Mouse (Mus musculus): ENCODE results near the gene Fdx1l. TPM values are rescaled to one million over a fixed set of nuclear protein-coding genes. Genes with fewer than 3 reads are reported as not detected.

Fdx1l gene
- polyA plus RNA-seq, 1 experiment from 2014 or later = 54.8 TPM

DNA sequence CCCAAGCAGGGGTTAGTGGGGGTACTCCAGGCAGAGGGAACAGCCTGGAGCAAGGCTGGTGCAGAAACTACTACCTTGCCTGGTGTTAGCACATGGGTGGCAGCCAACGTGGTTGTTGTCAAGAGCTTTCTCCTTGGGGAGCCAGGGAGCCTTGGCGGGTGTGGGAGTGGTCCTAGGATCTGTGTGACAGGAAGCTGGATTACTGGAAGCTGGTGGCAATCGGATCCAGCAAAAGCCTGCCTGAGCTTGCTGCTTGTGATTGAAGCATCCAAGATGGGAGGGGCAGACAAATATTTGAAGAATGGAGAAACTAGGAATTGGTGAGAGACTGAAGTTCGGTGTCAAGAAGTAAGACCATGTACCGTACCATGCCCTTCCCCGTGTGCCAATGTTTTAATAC lies 51.1 kb downstream of the Fdx1l start:
- no peaks in the 10 kb centered on the region for H3K9me3 ChIP-seq
- H3K36me3 ChIP-seq = no peaks in the 10 kb centered on the region
- H3K27me3 ChIP-seq = peaks cover 38% of the 10 kb centered on the region
- no peaks in the 10 kb centered on the region for H3K4me1 ChIP-seq
- H3K9ac ChIP-seq = no peak overlapping the region
- no peak overlapping the region for H3K4me3 ChIP-seq
- WGBS = 54% methylated on average over 6 of the region's 6 CpGs
- no peak overlapping the region for H3K27ac ChIP-seq
- H3K4me2 ChIP-seq (replicated peaks) = no peak overlapping the region
- ATAC-seq (ENCODE audit: low FRiP score, low read depth) = no peak

DNA sequence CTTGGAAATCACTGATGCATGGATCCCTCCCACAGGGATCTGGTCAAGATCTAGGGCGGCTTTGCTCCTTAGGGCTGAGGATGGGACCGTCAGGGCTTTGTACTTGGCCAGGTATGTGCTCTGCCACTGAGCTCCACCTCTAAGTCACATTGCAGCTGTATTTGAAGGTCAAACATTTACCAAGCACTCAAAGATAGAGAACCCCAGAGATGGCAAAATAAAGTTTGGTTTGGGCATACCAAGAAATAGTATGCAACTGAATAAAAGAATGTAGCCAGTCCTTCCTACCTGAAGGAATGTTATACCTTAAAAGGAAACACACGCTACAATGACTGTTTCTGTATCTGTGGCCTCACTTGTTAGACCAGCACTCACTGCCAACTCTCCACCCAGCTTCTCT lies 52.1 kb downstream of the Fdx1l start:
- Histone ChIP-seq H3K9me3 (no peaks in the 10 kb centered on the region), H3K4me3 (no peak overlapping the region), H3K4me1 (no peaks in the 10 kb centered on the region), H3K4me2 (replicated peaks) (no peak overlapping the region), H3K27me3 (peaks cover 40% of the 10 kb centered on the region), H3K36me3 (no peaks in the 10 kb centered on the region), H3K27ac (no peak overlapping the region), H3K9ac (no peak overlapping the region)
- 76% methylated on average over 3 of the region's 3 CpGs for WGBS
- no peak for ATAC-seq (ENCODE audit: low FRiP score, low read depth)

DNA sequence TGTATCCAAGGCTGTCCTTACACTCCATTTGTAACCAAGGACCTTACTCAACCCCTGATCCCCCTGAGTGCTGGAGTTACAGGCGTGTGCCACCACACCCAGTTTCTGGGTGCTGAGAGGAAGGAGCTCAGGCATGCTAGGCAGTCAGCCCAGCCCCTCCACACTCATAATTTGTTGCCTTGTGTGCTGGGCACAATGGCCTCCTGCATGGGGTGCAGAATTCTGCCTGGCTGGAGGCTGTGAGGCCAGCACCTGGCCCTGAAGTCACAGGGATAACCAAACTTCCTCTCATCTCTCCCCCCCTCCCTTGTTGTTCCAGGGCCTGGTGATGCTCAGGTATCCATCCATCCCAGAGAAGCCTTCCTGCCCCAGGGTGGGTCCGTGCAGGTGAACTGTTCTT lies 54.8 kb downstream of the Fdx1l start:
- 76% methylated on average over 2 of the region's 2 CpGs for WGBS
- Histone ChIP-seq H3K9me3 (no peaks in the 10 kb centered on the region), H3K36me3 (no peaks in the 10 kb centered on the region), H3K4me1 (peaks cover 14% of the 10 kb centered on the region), H3K27ac (no peak overlapping the region), H3K27me3 (peaks cover 60% of the 10 kb centered on the region), H3K9ac (no peak overlapping the region; the same call in 1 of the 2 replicates), H3K4me2 (replicated peaks) (no peak overlapping the region), H3K4me3 (no peak overlapping the region)
- no peak for ATAC-seq (ENCODE audit: low FRiP score, low read depth)

MicroRNAs within 50 kb of the gene (microRNA counts, 519-probe panel; counts per million panel counts)
- microRNA mmu-miR-1900 = 3,351 counts per million, percentile 58 among the panel's probes with 10 or more counts

Small RNA genes within 50 kb of the gene (microRNA-seq; reads per million reads assigned to microRNA genes)
- gene Mir1900 = not detected
- gene Mir7082 = 0.52 reads per million

Other genes starting within 250 kb of the Fdx1l start
- 4.6 and 5.6 TPM in 2 replicates for gene A230050P20Rik, start 205.0 kb downstream of the Fdx1l start, polyA plus RNA-seq (2015; fragmentation: Nextera tagmentation; extraction: Ambion mirVana)
- 2.9 and 3.3 TPM in 2 replicates for gene Angptl6, start 193.9 kb downstream of the Fdx1l start, polyA plus RNA-seq (2015; fragmentation: Nextera tagmentation; extraction: Ambion mirVana)
- gene Ppan, start 185.4 kb downstream of the Fdx1l start, polyA plus RNA-seq (2015; fragmentation: Nextera tagmentation; extraction: Ambion mirVana) = 85.9 and 91.3 TPM in 2 replicates
- 329 and 337 TPM in 2 replicates for gene Eif3g, start 175.0 kb downstream of the Fdx1l start, polyA plus RNA-seq (2015; fragmentation: Nextera tagmentation; extraction: Ambion mirVana)
- gene Dnmt1, start 113.7 kb downstream of the Fdx1l start, polyA plus RNA-seq (2015; fragmentation: Nextera tagmentation; extraction: Ambion mirVana) = 97.6 and 104 TPM in 2 replicates
- gene S1pr2, start 96.8 kb downstream of the Fdx1l start, polyA plus RNA-seq (2015; fragmentation: Nextera tagmentation; extraction: Ambion mirVana) = 60.3 and 66.9 TPM in 2 replicates
- gene Mrpl4, start 70.9 kb downstream of the Fdx1l start, polyA plus RNA-seq (2015; fragmentation: Nextera tagmentation; extraction: Ambion mirVana) = 131 and 133 TPM in 2 replicates
- 12.3 and 13.9 TPM in 2 replicates for gene Icam1, start 57.6 kb downstream of the Fdx1l start, polyA plus RNA-seq (2015; fragmentation: Nextera tagmentation; extraction: Ambion mirVana)
- 0.62 and 2.2 TPM in 2 replicates for gene Icam4, start 44.2 kb downstream of the Fdx1l start, polyA plus RNA-seq (2015; fragmentation: Nextera tagmentation; extraction: Ambion mirVana)
- 0.05 and 0.08 TPM in 2 replicates for gene Icam5, start 41.5 kb downstream of the Fdx1l start, polyA plus RNA-seq (2015; fragmentation: Nextera tagmentation; extraction: Ambion mirVana)
- 1.0 and 1.3 TPM in 2 replicates for gene Zglp1, start 6.5 kb downstream of the Fdx1l start, polyA plus RNA-seq (2015; fragmentation: Nextera tagmentation; extraction: Ambion mirVana)
- 0.59 and 0.88 TPM in 2 replicates for gene Gm49373, start 518 bp downstream of the Fdx1l start, polyA plus RNA-seq (2015; fragmentation: Nextera tagmentation; extraction: Ambion mirVana)
- gene Gm38431, start 18.4 kb upstream of the Fdx1l start, polyA plus RNA-seq (2015; fragmentation: Nextera tagmentation; extraction: Ambion mirVana) = 1.8 and 2.1 TPM in 2 replicates
- 55.0 and 63.2 TPM in 2 replicates for gene Raver1, start 18.4 kb upstream of the Fdx1l start, polyA plus RNA-seq (2015; fragmentation: Nextera tagmentation; extraction: Ambion mirVana)
- gene Tyk2, start 57.6 kb upstream of the Fdx1l start, polyA plus RNA-seq (2015; fragmentation: Nextera tagmentation; extraction: Ambion mirVana) = 13.7 and 16.5 TPM in 2 replicates
- 320 and 346 TPM in 2 replicates for gene Cdc37, start 76.4 kb upstream of the Fdx1l start, polyA plus RNA-seq (2015; fragmentation: Nextera tagmentation; extraction: Ambion mirVana)
- 5.4 and 6.1 TPM in 2 replicates for gene Pde4a, start 92.1 kb upstream of the Fdx1l start, polyA plus RNA-seq (2015; fragmentation: Nextera tagmentation; extraction: Ambion mirVana)
- gene Keap1, start 165.7 kb upstream of the Fdx1l start, polyA plus RNA-seq (2015; fragmentation: Nextera tagmentation; extraction: Ambion mirVana) = 79.7 and 82.5 TPM in 2 replicates
- 0.77 and 0.83 TPM in 2 replicates for gene S1pr5, start 174.8 kb upstream of the Fdx1l start, polyA plus RNA-seq (2015; fragmentation: Nextera tagmentation; extraction: Ambion mirVana)
- gene Atg4d, start 191.7 kb upstream of the Fdx1l start, polyA plus RNA-seq (2015; fragmentation: Nextera tagmentation; extraction: Ambion mirVana) = 31.4 and 32.8 TPM in 2 replicates
- gene Kri1, start 214.4 kb upstream of the Fdx1l start, polyA plus RNA-seq (2015; fragmentation: Nextera tagmentation; extraction: Ambion mirVana) = 16.2 and 18.3 TPM in 2 replicates
- 51.2 and 51.6 TPM in 2 replicates for gene Cdkn2d, start 217.8 kb upstream of the Fdx1l start, polyA plus RNA-seq (2015; fragmentation: Nextera tagmentation; extraction: Ambion mirVana)
- gene Ap1m2, start 238.7 kb upstream of the Fdx1l start, polyA plus RNA-seq (2015; fragmentation: Nextera tagmentation; extraction: Ambion mirVana) = 10.5 and 11.7 TPM in 2 replicates
- gene Slc44a2, start 247.1 kb upstream of the Fdx1l start, polyA plus RNA-seq (2015; fragmentation: Nextera tagmentation; extraction: Ambion mirVana) = 118 and 131 TPM in 2 replicates

Measured in limb, embryonic 13.5 days (tissue).